Mouse (Mus musculus) kidney, adult 2 months (tissue): ENCODE measurements around the gene Maml3. TPM values are rescaled to one million over a fixed set of nuclear protein-coding genes. Genes with fewer than 3 reads are reported as not detected.

Experiments
- DNase-seq: peaks from one replicate; pipeline ENCODE4 v3.0.0; 2021
- H3K27ac ChIP-seq: fragments of 200-500 bp; 2 replicates; pipeline ENCODE4 v1.5.1; 2012; ENCODE audit warnings: low read depth, low read length, control low read depth, inconsistent platforms; ENCODE audit not compliant: insufficient read depth
- H3K27me3 ChIP-seq: fragments of 200-500 bp; replicated peaks from 2 replicates; pipeline ENCODE4 v1.6.1; 2012; ENCODE audit warnings: mild to moderate bottlenecking, moderate library complexity, low read length, inconsistent platforms; ENCODE audit not compliant: control insufficient read depth, insufficient read depth
- H3K36me3 ChIP-seq: fragments of 200-500 bp; 2 replicates; pipeline ENCODE4 v1.6.1; 2012; ENCODE audit warnings: mild to moderate bottlenecking, moderate library complexity, low read length, inconsistent platforms; ENCODE audit not compliant: control insufficient read depth, insufficient read depth
- H3K4me1 ChIP-seq: fragments of 200-500 bp; 2 replicates; pipeline ENCODE4 v1.6.1; 2011; ENCODE audit warnings: low read length; ENCODE audit not compliant: control insufficient read depth, insufficient read depth
- H3K4me3 ChIP-seq: fragments of 200-500 bp; 2 replicates; pipeline ENCODE4 v1.5.1; 2011; ENCODE audit warnings: mild to moderate bottlenecking, low read depth, low read length, control low read depth; ENCODE audit not compliant: insufficient read depth
- CTCF ChIP-seq: fragments of 200-500 bp; conservative IDR thresholded peaks from 2 replicates; pipeline ENCODE4 v1.5.1; 2011; ENCODE audit warnings: low read depth, mild to moderate bottlenecking, control low read depth, low read length, moderate library complexity, mixed read lengths; ENCODE audit not compliant: insufficient read depth, insufficient read length
- POLR2A ChIP-seq: fragments of 200-500 bp; IDR thresholded peaks from one replicate; pipeline ENCODE4 v1.6.1; 2011; ENCODE audit warnings: low read depth, low read length, control low read depth
- WGBS: fragments of 180-500 bp; shearing (Covaris S2); methylation state at CpG from one replicate; pipeline ENCODE4 v1.1.7; 2018; 5-methylcytosine and 5-hydroxymethylcytosine counted together
- polyA plus RNA-seq: library from polyadenylated mRNA; depleted of rRNA; stranded (reverse); fragments of >200 nt; gene quantifications from 2 replicates; pipeline ENCODE4 v1.2.3, GENCODE M21; 2012

The Maml3 gene
- polyA plus RNA-seq, 1 experiment: 3.6 TPM

DNA sequence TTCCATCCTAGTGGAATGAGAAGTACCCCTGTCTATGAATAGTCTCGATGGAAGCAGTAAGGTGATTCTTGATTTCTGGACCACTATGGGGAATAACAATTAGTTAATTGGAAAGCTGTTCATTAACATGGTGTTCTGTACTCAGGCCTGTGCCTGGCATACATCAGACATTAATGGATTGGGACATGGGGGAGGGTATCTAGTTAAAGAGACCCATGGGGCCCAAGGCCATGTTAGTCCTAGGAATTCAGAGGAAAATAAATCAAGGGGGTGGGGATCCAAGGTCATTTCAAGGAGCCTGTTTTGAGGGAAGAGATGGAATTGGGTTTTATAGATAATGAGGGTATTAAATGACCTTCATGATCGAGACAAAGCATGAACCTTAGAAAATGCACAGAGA is 179.1 kb downstream of the Maml3 start:
- DNase-seq: peak; percentile 24
- Histone ChIP-seq H3K36me3 (no peaks in the 10 kb centered on the region), H3K27ac (no peak overlapping the region), H3K4me1 (peaks cover 3% of the 10 kb centered on the region; the same call in 1 of the 2 replicates), H3K27me3 (no peaks in the 10 kb centered on the region), H3K4me3 (no peak overlapping the region)
- no peak for TF ChIP-seq POLR2A
- WGBS: 69% methylated on average over 2 of the region's 2 CpGs

DNA sequence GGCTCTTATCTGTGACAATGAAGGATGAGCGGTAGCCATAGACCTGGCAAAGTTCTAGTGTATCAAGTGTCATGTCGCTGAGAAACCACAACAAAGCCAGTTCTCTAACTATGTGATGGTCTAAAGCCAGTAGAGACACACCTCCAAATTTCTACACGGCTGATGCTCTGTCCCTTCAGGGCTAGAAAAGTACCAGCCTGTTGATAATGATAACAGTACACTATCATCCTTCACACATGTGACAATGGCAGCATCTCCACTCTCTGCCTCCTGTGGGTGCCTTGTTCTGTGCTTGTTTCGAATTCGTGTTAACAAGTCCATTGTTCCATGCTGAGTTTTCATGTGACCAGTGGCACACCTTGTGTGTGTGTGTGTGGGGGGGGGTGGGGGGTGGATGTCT is 180.2 kb downstream of the Maml3 start:
- Histone ChIP-seq H3K27me3 (no peaks in the 10 kb centered on the region), H3K4me1 (peaks cover 3% of the 10 kb centered on the region; the same call in 1 of the 2 replicates), H3K27ac (no peak overlapping the region), H3K4me3 (no peak overlapping the region), H3K36me3 (no peaks in the 10 kb centered on the region)
- TF ChIP-seq POLR2A: no peak
- no peak for DNase-seq
- 67% methylated on average over 5 of the region's 5 CpGs for WGBS

DNA sequence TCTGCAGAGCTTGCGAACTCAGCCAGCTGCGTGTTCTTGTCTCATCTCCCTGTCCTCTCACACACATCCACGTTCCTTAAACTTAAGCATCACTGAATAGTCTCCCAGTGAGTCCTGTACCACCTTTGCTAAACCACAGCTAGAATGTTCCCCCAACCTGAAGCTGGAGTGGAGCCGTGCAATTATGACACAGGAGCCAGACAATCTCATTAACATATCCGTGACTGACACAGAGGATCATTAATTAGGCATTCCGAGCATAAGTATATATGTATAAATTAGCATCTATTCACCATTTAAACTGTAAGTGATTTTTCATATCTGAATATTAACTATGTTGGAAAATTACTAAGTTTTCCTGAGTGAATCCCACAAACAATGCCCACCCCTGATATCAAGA is 181.1 kb downstream of the Maml3 start:
- TF ChIP-seq CTCF: no peak
- no peak for TF ChIP-seq POLR2A

DNA sequence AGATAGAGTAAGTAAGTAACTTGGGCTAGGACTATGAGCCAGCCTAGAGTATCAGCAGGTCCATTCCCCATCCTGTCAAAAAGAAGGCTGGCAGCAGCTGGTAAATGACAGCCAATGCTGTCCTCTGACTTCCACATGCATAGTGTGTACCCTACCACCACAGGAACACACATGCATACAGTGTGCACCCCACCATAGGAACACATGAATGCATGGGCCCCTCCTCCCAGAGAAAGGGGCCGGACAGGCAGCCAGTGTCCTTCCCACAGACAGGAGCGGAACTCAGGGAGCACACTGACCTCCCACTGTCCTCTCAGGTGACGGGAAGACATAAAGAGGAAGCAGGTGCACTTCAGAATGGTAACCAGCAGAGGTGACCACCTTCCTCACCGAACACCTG is 188.0 kb downstream of the Maml3 start:
- H3K27me3 ChIP-seq: no peaks in the 10 kb centered on the region
- DNase-seq: no peak
- peaks cover 12% of the 10 kb centered on the region; the same call in 1 of the 2 replicates for H3K4me1 ChIP-seq
- 56% methylated on average over 4 of the region's 4 CpGs for WGBS
- H3K4me3 ChIP-seq: no peak overlapping the region
- H3K36me3 ChIP-seq: no peaks in the 10 kb centered on the region
- TF ChIP-seq POLR2A (no peak), CTCF (no peak)
- peak overlapping the region; percentile 73 for H3K27ac ChIP-seq

More for the DNA sequence above, 181.1 kb downstream of the Maml3 start:
- Histone ChIP-seq H3K4me1 (peaks cover 3% of the 10 kb centered on the region; the same call in 1 of the 2 replicates), H3K36me3 (no peaks in the 10 kb centered on the region), H3K27ac (no peak overlapping the region; the same call in 1 of the 2 replicates), H3K27me3 (no peaks in the 10 kb centered on the region), H3K4me3 (no peak overlapping the region)
- DNase-seq: no peak
- WGBS: 84% methylated on average over 6 of the region's 6 CpGs

DNA sequence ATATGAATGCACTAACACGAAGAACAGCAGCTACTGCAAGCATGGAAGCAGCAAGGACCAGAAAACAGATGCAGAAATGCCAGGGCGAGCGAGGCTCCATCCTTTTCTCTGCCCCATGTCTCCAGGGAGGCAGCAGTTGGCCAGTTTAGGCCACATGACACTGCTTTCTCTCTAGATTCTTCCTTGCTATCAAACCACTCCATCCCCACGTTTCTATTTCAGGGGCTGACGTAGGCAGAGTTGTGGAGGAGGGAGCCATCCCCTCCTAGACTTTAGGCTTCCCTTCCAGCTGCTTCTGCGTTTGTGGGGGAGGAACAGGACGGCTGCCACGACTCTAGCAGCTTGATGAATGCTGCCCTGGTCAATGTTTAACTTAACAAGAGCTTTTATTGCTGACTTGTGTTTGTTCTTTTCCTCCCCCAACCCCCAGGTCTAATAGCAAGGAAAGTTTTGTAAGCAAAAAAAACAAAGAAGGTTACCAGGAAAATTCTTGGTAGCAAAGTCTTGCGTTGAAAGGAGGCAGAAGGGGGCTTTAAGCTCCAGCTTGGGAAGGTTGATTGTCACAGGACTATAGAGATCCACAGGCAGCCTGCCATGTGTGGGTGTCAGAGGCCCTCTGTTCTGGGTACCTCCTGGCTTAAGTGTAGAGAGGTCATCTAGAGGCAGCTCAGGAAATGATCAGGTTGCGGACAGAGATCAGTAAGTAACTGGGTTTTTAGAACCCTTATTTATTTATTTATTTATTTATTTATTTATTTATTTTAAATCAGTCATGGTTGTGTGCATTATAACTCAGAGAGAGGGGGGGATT is 188.6 kb downstream of the Maml3 start:
- Histone ChIP-seq H3K4me1 (peaks cover 12% of the 10 kb centered on the region; the same call in 1 of the 2 replicates), H3K36me3 (no peaks in the 10 kb centered on the region), H3K27ac (peak overlapping the region; percentile 93), H3K27me3 (no peaks in the 10 kb centered on the region), H3K4me3 (no peak overlapping the region)
- DNase-seq: peak; percentile 90
- TF ChIP-seq POLR2A (no peak), CTCF (no peak)
- 13% methylated on average over 10 of the region's 10 CpGs for WGBS

DNA sequence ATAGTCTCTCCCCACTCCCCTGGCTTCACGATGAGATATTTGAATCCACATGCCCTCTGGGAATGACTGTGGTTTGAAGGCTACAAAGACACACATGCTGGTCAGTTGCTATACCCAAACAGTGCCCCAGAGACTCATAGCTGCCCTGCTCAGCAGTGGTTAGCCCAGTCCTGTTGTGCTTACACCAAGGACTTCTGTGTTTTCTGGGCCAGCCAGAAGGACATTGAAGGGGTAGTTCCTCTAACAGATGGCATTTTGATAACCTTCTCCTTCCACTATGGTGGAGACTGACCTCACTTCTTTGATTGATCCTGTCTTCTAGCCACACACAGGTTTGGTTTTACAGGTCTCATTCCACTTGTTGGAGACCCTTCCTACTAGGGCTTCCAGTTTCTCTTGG is 189.5 kb downstream of the Maml3 start:
- peaks cover 12% of the 10 kb centered on the region; the same call in 1 of the 2 replicates for H3K4me1 ChIP-seq
- H3K4me3 ChIP-seq: no peak overlapping the region
- DNase-seq: no peak
- H3K27ac ChIP-seq: peak overlapping the region; percentile 91
- 71% methylated on average over 1 of the region's 1 CpGs for WGBS
- no peaks in the 10 kb centered on the region for H3K27me3 ChIP-seq
- no peaks in the 10 kb centered on the region for H3K36me3 ChIP-seq
- TF ChIP-seq POLR2A: no peak
- TF ChIP-seq CTCF: no peak

DNA sequence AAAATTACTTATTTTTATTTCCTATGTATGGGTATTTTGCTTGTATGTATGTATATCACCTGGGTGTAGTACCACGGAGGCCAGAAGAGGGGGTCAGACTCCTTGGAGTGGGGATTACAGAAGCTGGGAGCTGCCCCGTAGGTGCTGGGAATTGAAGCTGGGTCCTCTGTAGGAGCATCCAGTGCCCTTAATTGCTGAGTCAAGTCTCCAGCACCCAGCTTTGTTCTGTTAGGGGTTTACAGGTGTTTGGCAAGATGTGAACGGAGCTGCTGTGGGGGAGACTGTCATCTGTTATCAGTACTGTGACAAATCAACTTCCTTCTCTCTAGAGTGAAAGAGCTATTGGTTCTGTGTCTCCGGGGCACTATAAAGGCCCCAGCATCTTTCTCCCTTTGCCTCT is 190.0 kb downstream of the Maml3 start:
- no peaks in the 10 kb centered on the region for H3K27me3 ChIP-seq
- no peaks in the 10 kb centered on the region for H3K36me3 ChIP-seq
- no peak overlapping the region for H3K4me3 ChIP-seq
- DNase-seq: no peak
- 86% methylated on average over 4 of the region's 4 CpGs for WGBS
- peaks cover 12% of the 10 kb centered on the region; the same call in 1 of the 2 replicates for H3K4me1 ChIP-seq
- H3K27ac ChIP-seq: peak overlapping the region; percentile 91; the same call in 1 of the 2 replicates
- TF ChIP-seq CTCF: no peak
- no peak for TF ChIP-seq POLR2A

DNA sequence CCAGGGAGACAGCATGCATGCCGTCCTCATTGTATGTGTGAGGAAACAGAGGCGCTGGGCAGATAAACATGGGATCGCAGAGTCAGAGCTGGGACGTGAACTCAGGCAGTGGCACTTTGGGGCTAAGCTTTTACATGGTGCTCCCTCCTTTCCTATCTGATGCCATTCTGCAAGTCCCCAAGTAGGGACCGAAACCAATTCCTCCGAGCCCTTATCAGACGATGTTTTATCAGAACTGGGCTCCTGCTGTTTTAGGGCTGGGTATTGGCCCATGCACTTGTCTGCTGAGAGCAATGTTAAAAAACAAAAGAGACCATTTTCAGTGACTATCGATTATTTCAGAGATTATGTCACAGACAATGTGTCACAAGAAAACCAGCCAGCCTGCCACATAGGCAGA is 191.4 kb downstream of the Maml3 start:
- WGBS: 95% methylated on average over 8 of the region's 8 CpGs
- Histone ChIP-seq H3K27ac (no peak overlapping the region), H3K36me3 (no peaks in the 10 kb centered on the region), H3K4me1 (peaks cover 12% of the 10 kb centered on the region; the same call in 1 of the 2 replicates), H3K4me3 (no peak overlapping the region), H3K27me3 (no peaks in the 10 kb centered on the region)
- DNase-seq: no peak
- TF ChIP-seq POLR2A: no peak
- TF ChIP-seq CTCF: no peak
